Comparison of ENCODE assay signal across 18 mouse cellular contexts in the genomic region with DNA sequence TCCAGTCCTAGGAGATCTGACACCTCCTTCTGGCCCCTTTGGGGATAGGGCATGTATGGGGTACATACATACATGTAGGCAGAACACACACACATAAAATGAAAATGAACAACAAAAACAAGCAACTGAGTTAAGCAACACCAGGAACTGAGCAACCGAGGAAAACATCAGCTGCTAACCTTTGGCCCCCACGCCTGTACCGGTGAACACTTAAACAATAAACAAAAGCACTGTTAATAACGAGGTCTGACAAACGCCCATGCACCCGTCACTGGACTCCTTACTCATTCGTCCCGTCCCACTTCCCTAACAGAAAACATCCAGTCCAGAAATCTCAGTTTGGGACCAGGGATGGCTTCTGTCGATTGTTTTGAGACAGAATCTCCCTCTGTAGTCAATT. TPM values are rescaled to one million over a fixed set of nuclear protein-coding genes. Genes with fewer than 3 reads are reported as not detected.
"Had no signal": no experiment of that assay in that cellular context is flagged by ENCODE, and none has a peak within 500 bp of the region (broad histone marks: within the 10 kb centered on the region; RNA-seq: fewer than 3 reads in every experiment).

No protein-coding gene starts in this region.

- H3K9me3 ChIP-seq: neural tube, embryonic 13.5 days; neural tube, embryonic 15.5 days; stomach, embryonic 15.5 days had no signal

- H3K4me1 ChIP-seq: stomach, embryonic 15.5 days had no signal

- H3K27ac ChIP-seq: neural tube, embryonic 13.5 days; neural tube, embryonic 15.5 days; stomach, embryonic 15.5 days; stomach, postnatal 0 days had no signal

- DNase-seq: retina, postnatal 1 day; right cerebral cortex, adult 18-20 months; right cerebral cortex, postnatal 14 days; right cerebral cortex, postnatal 25 days; right cerebral cortex, postnatal 4 days; spleen, adult 18-20 months; thymus, adult 18-20 months; thymus, adult 2 months; thymus, postnatal 14 days; thymus, postnatal 25 days; thymus, postnatal 36 days; thymus, postnatal 4 days had no signal

- H3K27me3 ChIP-seq: neural tube, embryonic 13.5 days; neural tube, embryonic 15.5 days; stomach, embryonic 15.5 days had no signal

- H3K9ac ChIP-seq: neural tube, embryonic 13.5 days; neural tube, embryonic 15.5 days; stomach, embryonic 15.5 days had no signal

- H3K4me3 ChIP-seq: neural tube, embryonic 13.5 days; neural tube, embryonic 15.5 days; stomach, embryonic 15.5 days had no signal

- H3K4me2 ChIP-seq: neural tube, embryonic 13.5 days; neural tube, embryonic 15.5 days; stomach, embryonic 15.5 days had no signal

RNA-seq across cellular contexts. Expression of a gene that starts 44.5 kb away (rescaled TPM):
- total RNA-seq: neutrophil, adult 5-6 weeks had no signal
- polyA plus RNA-seq: neural tube, embryonic 13.5 days; stomach, embryonic 14.5 days; stomach, embryonic 15.5 days; stomach, postnatal 0 days had no signal
